Mouse (Mus musculus): ENCODE results near the gene Mettl8. TPM values are rescaled to one million over a fixed set of nuclear protein-coding genes. Genes with fewer than 3 reads are reported as not detected.

Mettl8 gene
- polyA plus RNA-seq, 1 experiment from 2014 or later: 11.2 TPM

DNA sequence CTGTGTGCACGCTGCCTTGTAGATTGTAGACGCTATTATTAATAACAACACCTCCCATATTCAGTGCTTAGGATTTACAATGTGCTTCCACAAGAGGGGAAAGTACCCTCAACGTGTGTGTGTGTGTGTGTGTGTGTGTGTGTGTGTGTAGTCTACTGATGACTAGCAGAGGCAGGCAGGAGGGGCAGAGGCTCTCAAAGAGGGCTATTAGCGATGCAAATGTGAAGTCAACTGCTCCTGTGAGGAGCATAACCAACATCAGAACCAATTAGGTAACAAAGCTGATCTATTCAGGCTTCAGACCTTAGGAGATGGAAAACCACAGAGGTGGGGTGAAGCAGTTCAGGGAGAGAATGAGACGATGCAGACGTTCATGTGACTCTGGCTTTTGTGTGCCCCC is 95.3 kb downstream of the Mettl8 start:
- ATAC-seq: no peak
- Histone ChIP-seq H3K4me2 (ENCODE audit: low read length) (no peak overlapping the region), H3K9ac (ENCODE audit: low read depth, low read length) (no peak overlapping the region), H3K27me3 (ENCODE audit: control insufficient read depth, insufficient read depth, low read depth, low read length) (no peaks in the 10 kb centered on the region), H3K27ac (ENCODE audit: low read length) (no peak overlapping the region), H3K36me3 (ENCODE audit: control insufficient read depth, insufficient read depth, low read length) (no peaks in the 10 kb centered on the region), H3K9me3 (replicated peaks; ENCODE audit: control insufficient read depth, low read length, poor library complexity, severe bottlenecking) (no peaks in the 10 kb centered on the region; the same call in 1 of the 2 replicates), H3K4me1 (ENCODE audit: control insufficient read depth, insufficient read depth, low read length) (no peaks in the 10 kb centered on the region), H3K4me3 (ENCODE audit: low read depth, low read length) (no peak overlapping the region)
- WGBS: 59% methylated on average over 6 of the region's 6 CpGs

DNA sequence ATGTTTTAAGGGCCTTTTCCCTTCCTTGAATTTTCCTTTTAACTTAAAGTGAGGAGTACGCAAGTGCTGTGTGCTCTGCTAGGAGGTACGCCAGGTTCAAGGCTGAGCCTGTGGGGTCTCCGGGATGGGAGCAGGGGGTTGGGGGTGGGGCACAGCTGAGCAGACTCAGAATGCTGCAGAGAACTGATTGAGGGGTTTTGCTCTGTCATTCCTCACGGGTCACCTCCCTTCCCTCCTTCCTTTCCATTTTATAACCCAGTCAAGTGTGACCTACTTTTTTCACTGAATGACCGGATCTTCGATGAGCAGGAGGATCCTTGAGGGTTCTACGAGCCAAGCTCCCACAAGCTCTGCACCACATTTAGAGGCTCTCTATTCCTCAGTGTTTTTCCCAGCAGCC is 96.0 kb downstream of the Mettl8 start:
- Histone ChIP-seq H3K36me3 (ENCODE audit: control insufficient read depth, insufficient read depth, low read length) (no peaks in the 10 kb centered on the region), H3K4me2 (ENCODE audit: low read length) (no peak overlapping the region), H3K9ac (ENCODE audit: low read depth, low read length) (no peak overlapping the region), H3K4me1 (ENCODE audit: control insufficient read depth, insufficient read depth, low read length) (no peaks in the 10 kb centered on the region), H3K27ac (ENCODE audit: low read length) (no peak overlapping the region), H3K4me3 (ENCODE audit: low read depth, low read length) (no peak overlapping the region), H3K9me3 (replicated peaks; ENCODE audit: control insufficient read depth, low read length, poor library complexity, severe bottlenecking) (no peaks in the 10 kb centered on the region; the same call in 1 of the 2 replicates), H3K27me3 (ENCODE audit: control insufficient read depth, insufficient read depth, low read depth, low read length) (no peaks in the 10 kb centered on the region)
- ATAC-seq: no peak
- WGBS: 43% methylated on average over 7 of the region's 7 CpGs

DNA sequence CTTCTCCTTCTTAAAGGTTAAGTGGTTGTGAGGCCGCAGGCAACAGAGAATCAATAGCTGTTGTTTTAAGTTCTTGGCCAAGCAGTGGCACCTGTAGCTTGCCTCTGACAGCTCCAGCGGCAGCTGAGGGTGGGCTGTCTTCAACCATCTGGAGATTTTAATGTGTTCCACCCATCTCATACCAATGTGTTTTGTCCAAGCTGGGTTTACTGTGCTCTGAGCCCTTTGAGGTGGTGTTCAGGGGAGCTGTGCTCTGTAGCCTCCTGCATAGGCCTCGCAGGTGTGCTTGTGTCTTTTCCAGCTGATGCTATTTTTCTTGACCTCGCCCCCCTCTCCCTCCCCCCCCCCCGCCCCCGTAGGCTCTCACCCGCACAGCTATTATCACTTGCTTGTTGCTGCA is 96.8 kb downstream of the Mettl8 start:
- Histone ChIP-seq H3K4me2 (ENCODE audit: low read length) (no peak overlapping the region), H3K4me1 (ENCODE audit: control insufficient read depth, insufficient read depth, low read length) (no peaks in the 10 kb centered on the region), H3K4me3 (ENCODE audit: low read depth, low read length) (no peak overlapping the region), H3K9me3 (replicated peaks; ENCODE audit: control insufficient read depth, low read length, poor library complexity, severe bottlenecking) (no peaks in the 10 kb centered on the region; the same call in 1 of the 2 replicates), H3K36me3 (ENCODE audit: control insufficient read depth, insufficient read depth, low read length) (no peaks in the 10 kb centered on the region), H3K27ac (ENCODE audit: low read length) (no peak overlapping the region), H3K9ac (ENCODE audit: low read depth, low read length) (no peak overlapping the region), H3K27me3 (ENCODE audit: control insufficient read depth, insufficient read depth, low read depth, low read length) (no peaks in the 10 kb centered on the region)
- WGBS: 86% methylated on average over 6 of the region's 7 CpGs
- no peak for ATAC-seq

DNA sequence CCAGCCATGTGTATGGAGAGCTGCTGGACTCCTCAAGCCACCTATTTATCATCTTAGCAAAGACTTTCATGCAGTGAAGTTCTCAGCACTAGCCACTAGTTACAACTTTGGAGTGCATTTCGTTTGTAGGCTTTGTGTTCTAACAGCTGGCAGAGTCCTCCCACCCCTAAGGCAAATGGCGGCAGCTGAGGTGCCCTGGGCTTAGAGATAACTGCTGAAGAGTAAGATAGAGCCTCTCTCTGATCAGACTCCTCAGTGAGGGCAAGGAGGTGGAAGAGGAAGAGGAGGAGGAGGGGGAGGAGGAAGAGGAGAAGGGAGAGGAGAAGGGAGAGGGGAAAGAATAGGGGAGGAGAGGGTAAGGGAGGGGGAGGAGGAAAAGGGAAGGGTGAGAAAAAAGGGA is 101.8 kb downstream of the Mettl8 start:
- ATAC-seq: no peak
- H3K4me3 ChIP-seq (ENCODE audit: low read depth, low read length): no peak overlapping the region
- no peaks in the 10 kb centered on the region for H3K4me1 ChIP-seq (ENCODE audit: control insufficient read depth, insufficient read depth, low read length)
- no peaks in the 10 kb centered on the region for H3K27me3 ChIP-seq (ENCODE audit: control insufficient read depth, insufficient read depth, low read depth, low read length)
- H3K27ac ChIP-seq (ENCODE audit: low read length): no peak overlapping the region
- H3K9me3 ChIP-seq (replicated peaks; ENCODE audit: control insufficient read depth, low read length, poor library complexity, severe bottlenecking): no peaks in the 10 kb centered on the region; the same call in 1 of the 2 replicates
- H3K36me3 ChIP-seq (ENCODE audit: control insufficient read depth, insufficient read depth, low read length): no peaks in the 10 kb centered on the region
- 69% methylated on average over 2 of the region's 2 CpGs for WGBS
- no peak overlapping the region for H3K9ac ChIP-seq (ENCODE audit: low read depth, low read length)
- no peak overlapping the region for H3K4me2 ChIP-seq (ENCODE audit: low read length)

DNA sequence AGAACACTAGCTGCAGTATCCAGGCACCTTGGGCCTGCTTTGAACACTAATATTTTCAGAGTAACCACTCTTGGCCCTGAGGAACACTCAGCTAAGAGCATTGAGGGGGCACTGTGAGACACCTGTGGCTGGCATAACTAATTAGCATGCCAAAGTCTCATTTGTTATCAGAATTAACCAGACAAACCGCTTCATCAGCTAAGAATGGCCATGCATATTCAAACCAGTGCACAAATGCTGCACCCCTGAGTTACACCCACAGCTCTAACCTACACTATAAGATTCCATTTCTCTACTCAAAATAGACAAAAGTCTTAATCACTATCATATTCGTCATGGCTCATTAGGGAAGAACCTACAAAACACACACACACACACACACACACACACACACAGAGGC is 103.4 kb downstream of the Mettl8 start:
- no peaks in the 10 kb centered on the region for H3K36me3 ChIP-seq (ENCODE audit: control insufficient read depth, insufficient read depth, low read length)
- no peaks in the 10 kb centered on the region for H3K27me3 ChIP-seq (ENCODE audit: control insufficient read depth, insufficient read depth, low read depth, low read length)
- no peaks in the 10 kb centered on the region for H3K4me1 ChIP-seq (ENCODE audit: control insufficient read depth, insufficient read depth, low read length)
- 81% methylated on average over 2 of the region's 2 CpGs for WGBS
- no peaks in the 10 kb centered on the region; the same call in 1 of the 2 replicates for H3K9me3 ChIP-seq (replicated peaks; ENCODE audit: control insufficient read depth, low read length, poor library complexity, severe bottlenecking)
- no peak overlapping the region for H3K27ac ChIP-seq (ENCODE audit: low read length)
- H3K9ac ChIP-seq (ENCODE audit: low read depth, low read length): no peak overlapping the region
- H3K4me3 ChIP-seq (ENCODE audit: low read depth, low read length): no peak overlapping the region
- no peak for ATAC-seq
- H3K4me2 ChIP-seq (ENCODE audit: low read length): no peak overlapping the region

DNA sequence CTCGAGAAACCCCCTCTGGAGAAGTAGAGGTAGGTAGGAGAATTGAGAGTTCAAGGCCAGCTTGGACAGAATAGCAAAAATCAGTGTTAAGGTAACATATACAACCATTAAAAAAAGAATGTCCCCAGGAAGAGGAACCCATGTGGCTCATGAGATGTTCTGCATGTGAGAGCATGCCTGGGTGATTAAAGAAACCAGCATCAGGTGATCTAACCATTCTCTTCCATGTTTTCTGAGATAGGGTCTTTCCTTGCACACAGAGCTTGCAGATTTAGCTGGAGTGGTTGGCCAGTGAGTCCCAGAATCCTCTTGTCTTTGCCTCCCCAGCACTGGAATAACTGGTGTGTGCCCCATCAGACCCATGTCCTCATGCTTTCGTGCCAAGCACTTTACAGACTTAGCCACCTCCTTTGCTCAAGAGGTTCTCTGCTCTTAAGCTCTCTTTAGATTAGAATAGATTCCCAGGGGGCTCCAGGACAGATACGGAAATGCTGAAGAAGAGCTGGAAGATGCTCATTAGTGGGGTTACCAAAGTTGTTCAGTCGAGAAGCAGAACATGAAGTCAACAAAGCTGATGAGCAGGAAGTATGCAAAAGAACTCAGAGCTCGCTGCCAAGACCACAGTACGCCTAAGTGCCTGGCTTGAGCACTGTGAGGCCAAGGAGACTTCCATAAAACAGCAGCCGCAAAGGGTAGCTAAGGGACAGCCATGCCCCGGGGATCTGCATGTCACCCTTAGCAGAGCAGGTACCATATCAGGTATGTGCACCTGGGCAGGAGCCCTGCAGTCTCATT is 110.7 kb downstream of the Mettl8 start:
- H3K4me3 ChIP-seq (ENCODE audit: low read depth, low read length): no peak overlapping the region

DNA sequence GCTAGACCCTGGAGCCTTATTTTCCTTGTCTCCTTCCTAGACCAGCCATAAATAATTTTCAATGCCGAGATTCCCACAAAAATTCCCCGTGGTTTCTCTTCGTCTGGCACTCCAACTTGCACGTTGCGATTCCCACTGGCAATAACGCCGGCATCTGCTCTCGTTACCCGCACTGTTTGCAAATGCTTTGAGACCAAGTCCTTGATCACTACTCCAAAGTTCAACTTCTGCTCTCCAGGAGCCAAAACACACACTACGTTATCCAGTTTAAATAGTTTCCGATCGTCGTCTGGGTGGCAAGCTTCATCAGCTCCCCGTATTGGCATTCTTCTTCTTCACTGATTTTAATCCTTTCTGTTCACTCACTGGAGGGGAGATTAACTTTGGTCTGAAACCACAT is 114.6 kb downstream of the Mettl8 start:
- no peak for ATAC-seq

More for the DNA sequence above, 110.7 kb downstream of the Mettl8 start:
- Histone ChIP-seq H3K9ac (ENCODE audit: low read depth, low read length) (no peak overlapping the region), H3K27me3 (ENCODE audit: control insufficient read depth, insufficient read depth, low read depth, low read length) (no peaks in the 10 kb centered on the region), H3K36me3 (ENCODE audit: control insufficient read depth, insufficient read depth, low read length) (no peaks in the 10 kb centered on the region), H3K4me2 (ENCODE audit: low read length) (no peak overlapping the region), H3K27ac (ENCODE audit: low read length) (no peak overlapping the region), H3K9me3 (replicated peaks; ENCODE audit: control insufficient read depth, low read length, poor library complexity, severe bottlenecking) (no peaks in the 10 kb centered on the region), H3K4me1 (ENCODE audit: control insufficient read depth, insufficient read depth, low read length) (no peaks in the 10 kb centered on the region)
- no peak for ATAC-seq
- WGBS: 86% methylated on average over 8 of the region's 8 CpGs

DNA sequence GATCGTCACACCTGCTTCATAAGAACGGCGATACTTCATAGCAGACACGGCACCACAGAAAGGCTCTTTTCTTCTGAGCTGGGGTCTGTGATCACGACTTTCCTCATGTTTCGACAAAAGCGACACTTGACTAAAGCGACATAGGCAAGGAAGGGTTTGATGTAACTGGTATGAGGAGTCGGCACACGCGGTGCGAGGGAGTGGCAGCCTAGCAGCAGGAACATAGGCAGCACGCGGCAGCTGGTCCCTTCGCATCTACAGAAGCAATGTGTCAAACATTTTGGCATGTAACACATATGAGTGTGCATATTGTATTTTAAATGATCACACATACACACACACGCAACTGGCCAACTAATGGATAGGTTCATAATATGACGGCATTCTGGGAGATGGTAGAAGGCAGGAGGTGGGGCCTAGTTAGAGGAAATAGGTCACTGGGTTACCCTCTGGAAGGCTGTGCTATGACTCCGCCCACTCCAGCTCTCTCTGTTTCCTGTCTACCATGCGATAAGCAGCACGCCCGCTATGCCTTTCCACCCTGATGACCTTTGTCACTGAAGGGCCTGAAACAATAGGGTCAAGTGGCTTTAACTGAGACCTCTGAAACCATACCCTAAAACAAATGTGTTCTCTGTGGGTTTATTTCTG is 116.4 kb downstream of the Mettl8 start:
- H3K4me3 ChIP-seq (ENCODE audit: low read depth, low read length): no peak overlapping the region
- WGBS: 86% methylated on average over 21 of the region's 21 CpGs
- no peaks in the 10 kb centered on the region for H3K36me3 ChIP-seq (ENCODE audit: control insufficient read depth, insufficient read depth, low read length)

More for the DNA sequence above, 114.6 kb downstream of the Mettl8 start:
- no peak overlapping the region for H3K9ac ChIP-seq (ENCODE audit: low read depth, low read length)
- H3K4me2 ChIP-seq (ENCODE audit: low read length): no peak overlapping the region
- 63% methylated on average over 14 of the region's 14 CpGs for WGBS
- H3K27ac ChIP-seq (ENCODE audit: low read length): no peak overlapping the region
- H3K9me3 ChIP-seq (replicated peaks; ENCODE audit: control insufficient read depth, low read length, poor library complexity, severe bottlenecking): no peaks in the 10 kb centered on the region
- no peak overlapping the region for H3K4me3 ChIP-seq (ENCODE audit: low read depth, low read length)
- H3K4me1 ChIP-seq (ENCODE audit: control insufficient read depth, insufficient read depth, low read length): no peaks in the 10 kb centered on the region
- no peaks in the 10 kb centered on the region for H3K27me3 ChIP-seq (ENCODE audit: control insufficient read depth, insufficient read depth, low read depth, low read length)
- H3K36me3 ChIP-seq (ENCODE audit: control insufficient read depth, insufficient read depth, low read length): no peaks in the 10 kb centered on the region

DNA sequence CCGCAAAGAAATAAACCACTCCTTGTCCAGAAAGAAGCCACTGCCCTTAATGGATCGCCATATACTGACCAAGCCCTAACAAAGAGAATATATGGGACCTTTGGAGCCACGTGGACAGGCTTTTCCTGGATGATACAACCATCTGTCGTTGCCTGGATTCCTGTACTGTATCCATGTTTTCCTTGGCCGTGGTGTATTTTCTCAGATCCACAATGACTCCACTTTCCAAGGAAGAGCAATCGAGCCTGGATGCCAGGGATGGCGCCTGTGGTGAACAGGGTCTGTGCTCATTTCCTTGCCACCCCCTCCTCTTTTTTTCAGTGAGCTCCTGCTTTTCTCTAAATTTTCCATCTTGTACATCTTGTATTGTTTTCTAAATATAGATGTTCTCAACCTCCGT is 120.6 kb downstream of the Mettl8 start:
- H3K27ac ChIP-seq (ENCODE audit: low read length): no peak overlapping the region
- no peaks in the 10 kb centered on the region for H3K36me3 ChIP-seq (ENCODE audit: control insufficient read depth, insufficient read depth, low read length)
- 85% methylated on average over 8 of the region's 8 CpGs for WGBS
- H3K4me2 ChIP-seq (ENCODE audit: low read length): no peak overlapping the region
- no peaks in the 10 kb centered on the region for H3K4me1 ChIP-seq (ENCODE audit: control insufficient read depth, insufficient read depth, low read length)
- no peak for ATAC-seq
- H3K27me3 ChIP-seq (ENCODE audit: control insufficient read depth, insufficient read depth, low read depth, low read length): no peaks in the 10 kb centered on the region
- H3K9ac ChIP-seq (ENCODE audit: low read depth, low read length): no peak overlapping the region
- no peaks in the 10 kb centered on the region for H3K9me3 ChIP-seq (replicated peaks; ENCODE audit: control insufficient read depth, low read length, poor library complexity, severe bottlenecking)
- no peak overlapping the region for H3K4me3 ChIP-seq (ENCODE audit: low read depth, low read length)

More for the DNA sequence above, 116.4 kb downstream of the Mettl8 start:
- Histone ChIP-seq H3K27me3 (ENCODE audit: control insufficient read depth, insufficient read depth, low read depth, low read length) (no peaks in the 10 kb centered on the region), H3K27ac (ENCODE audit: low read length) (no peak overlapping the region), H3K4me1 (ENCODE audit: control insufficient read depth, insufficient read depth, low read length) (no peaks in the 10 kb centered on the region), H3K9me3 (replicated peaks; ENCODE audit: control insufficient read depth, low read length, poor library complexity, severe bottlenecking) (no peaks in the 10 kb centered on the region), H3K9ac (ENCODE audit: low read depth, low read length) (no peak overlapping the region), H3K4me2 (ENCODE audit: low read length) (no peak overlapping the region)
- no peak for ATAC-seq
